Mouse (Mus musculus): ENCODE measurements around the gene Ctnna3. TPM values are rescaled to one million over a fixed set of nuclear protein-coding genes. Genes with fewer than 3 reads are reported as not detected.
"Not testable (repeated sequence)": the region's sequence is repeated elsewhere in the genome, so short reads cannot be mapped to it uniquely, and the experiment has no call there.

The Ctnna3 gene
- polyA plus RNA-seq, 1 experiment, result 1.2 TPM

- H3K4me3 ChIP-seq (replicated peaks; ENCODE audit: control insufficient read depth, low read depth, low read length), result no peak overlapping the region
- TF ChIP-seq CTCF (IDR thresholded peaks at IDR 0.05; ENCODE audit: control insufficient read depth, insufficient read depth, low read length) (no peak), POLR2A (IDR thresholded peaks at IDR 0.05; ENCODE audit: borderline replicate concordance, control insufficient read depth, low read depth, low read length) (no peak)
- H3K27ac ChIP-seq (ENCODE audit: control insufficient read depth, insufficient read depth, low read depth, low read length, poor library complexity), result no peak overlapping the region
- H3K4me1 ChIP-seq (ENCODE audit: control insufficient read depth, insufficient read depth, low read length), result no peaks in the 10 kb centered on the region
- 81% methylated on average over 2 of the region's 2 CpGs for WGBS
Observed at GRCm38 (mm10) chr10:65022667-65023066, 1592.8 kb downstream of the Ctnna3 start.

GRCm38 (mm10) chr10:65033516-65033915 lies 1603.6 kb downstream of the Ctnna3 start:
- WGBS, result 66% methylated on average over 1 of the region's 1 CpGs
- H3K4me3 ChIP-seq (replicated peaks; ENCODE audit: control insufficient read depth, low read depth, low read length); H3K4me1 ChIP-seq (ENCODE audit: control insufficient read depth, insufficient read depth, low read length); H3K27ac ChIP-seq (ENCODE audit: control insufficient read depth, insufficient read depth, low read depth, low read length, poor library complexity): not testable (repeated sequence)

Other genes with a start within 250 kb of the Ctnna3 start
- gene Mypn, start 226.1 kb upstream of the Ctnna3 start, polyA plus RNA-seq (2011; ENCODE audit: insufficient read depth, insufficient read length, low replicate concordance, missing spikeins), result 0.31 TPM in 1 of 2 replicates, not detected in the other
- 29.9 and 76.5 TPM in 2 replicates for gene Herc4, start 186.3 kb upstream of the Ctnna3 start, polyA plus RNA-seq (2011; ENCODE audit: insufficient read depth, insufficient read length, low replicate concordance, missing spikeins)
- gene Sirt1, start 48.4 kb upstream of the Ctnna3 start, polyA plus RNA-seq (2011; ENCODE audit: insufficient read depth, insufficient read length, low replicate concordance, missing spikeins), result 11.9 and 19.4 TPM in 2 replicates
- 0.97 and 1.9 TPM in 2 replicates for gene Dnajc12, start 47.7 kb upstream of the Ctnna3 start, polyA plus RNA-seq (2011; ENCODE audit: insufficient read depth, insufficient read length, low replicate concordance, missing spikeins)
- not detected in 2 replicates for gene Gm7075, start 8.3 kb upstream of the Ctnna3 start, polyA plus RNA-seq (2011; ENCODE audit: insufficient read depth, insufficient read length, low replicate concordance, missing spikeins)

Measured in bone marrow, adult 2 months (tissue).